Mouse (Mus musculus) right cerebral cortex, postnatal 14 days (tissue): ENCODE results near the gene Mtrf1.
"Not testable (repeated sequence)": the region's sequence is repeated elsewhere in the genome, so short reads cannot be mapped to it uniquely, and the experiment has no call there.

Experiments used
- DNase-seq: peaks from one replicate; pipeline ENCODE4 v3.0.0; 2022

Gene Mtrf1

GRCm38 (mm10) chr14:79451681-79452590 is 54.4 kb downstream of the Mtrf1 start, which contains the start of gene Kbtbd6:
Gene Kbtbd6, plus strand, starts transcription at chr14:79451835.
- peak; percentile 58 for DNase-seq

GRCm38 (mm10) chr14:79452591-79452934 is 55.0 kb downstream of the Mtrf1 start:
- not testable (repeated sequence) for DNase-seq

- DNase-seq, result no peak
Observed at GRCm38 (mm10) chr14:79460401-79460800, 62.8 kb downstream of the Mtrf1 start.

GRCm38 (mm10) chr14:79460988-79461387 is 63.4 kb downstream of the Mtrf1 start:
- no peak for DNase-seq

GRCm38 (mm10) chr14:79465623-79466022 is 68.1 kb downstream of the Mtrf1 start:
- no peak for DNase-seq

GRCm38 (mm10) chr14:79467621-79468020 is 70.0 kb downstream of the Mtrf1 start:
- peak; percentile 75 for DNase-seq
